Mouse (Mus musculus) hindbrain, embryonic 12.5 days (tissue): ENCODE measurements at regions not wholly inside any gene's neighbourhood (a gene's known extent, or its start where the extent isn't known, plus 50 kb on each side); places are given as distances from the start of the nearest gene placed in this dataset.

Experiments used
- ATAC-seq: fragments of 200-750 bp; cut with Nextera tagmentation; 2 replicates; pipeline ENCODE4 v1.8.0; 2017; ENCODE audit warnings: moderate TSS enrichment; ENCODE audit not compliant: low FRiP score
- H3K27ac ChIP-seq: fragments of 300-500 bp; sonication (generic); 2 replicates; pipeline ENCODE4 v1.5.1; 2016; ENCODE audit warnings: mild to moderate bottlenecking
- H3K27me3 ChIP-seq: fragments of 300-500 bp; sonication (generic); 2 replicates; pipeline ENCODE4 v1.6.1; 2016; ENCODE audit warnings: mild to moderate bottlenecking
- H3K36me3 ChIP-seq: fragments of 300-500 bp; sonication (generic); 2 replicates; pipeline ENCODE4 v1.6.1; 2016; ENCODE audit warnings: mild to moderate bottlenecking
- H3K4me1 ChIP-seq: fragments of 300-500 bp; sonication (generic); 2 replicates; pipeline ENCODE4 v1.6.1; 2016
- H3K4me2 ChIP-seq: fragments of 300-500 bp; sonication (generic); replicated peaks from 2 replicates; pipeline ENCODE4 v1.6.1; 2016; ENCODE audit warnings: mild to moderate bottlenecking
- H3K4me3 ChIP-seq: fragments of 300-500 bp; sonication (generic); 2 replicates; pipeline ENCODE4 v1.5.1; 2016; ENCODE audit warnings: mild to moderate bottlenecking
- H3K9ac ChIP-seq: fragments of 300-500 bp; sonication (generic); 2 replicates; pipeline ENCODE4 v1.6.1; 2016; ENCODE audit warnings: mild to moderate bottlenecking, moderate library complexity
- H3K9me3 ChIP-seq: fragments of 300-500 bp; sonication (generic); replicated peaks from 2 replicates; pipeline ENCODE4 v1.6.1; 2016; ENCODE audit warnings: mild to moderate bottlenecking
- WGBS: fragments of 180-500 bp; shearing (Covaris S2); methylation state at CpG from one replicate; pipeline ENCODE4 v1.1.7; 2016; 5-methylcytosine and 5-hydroxymethylcytosine counted together

- Histone ChIP-seq H3K36me3 (no peaks in the 10 kb centered on the region), H3K9me3 (no peaks in the 10 kb centered on the region), H3K4me2 (no peak overlapping the region), H3K4me3 (no peak overlapping the region), H3K27me3 (no peaks in the 10 kb centered on the region), H3K9ac (no peak overlapping the region), H3K4me1 (no peaks in the 10 kb centered on the region), H3K27ac (no peak overlapping the region)
- no peak for ATAC-seq
- WGBS = 10% methylated on average over 3 of the region's 3 CpGs
Observed at GRCm38 (mm10) chr8:80251595-80251994, 193.8 kb upstream of the Hhip start.

GRCm38 (mm10) chr8:80250305-80251161 is 192.7 kb upstream of the Hhip start:
- Histone ChIP-seq H3K9ac (no peak overlapping the region), H3K9me3 (no peaks in the 10 kb centered on the region), H3K36me3 (no peaks in the 10 kb centered on the region), H3K4me2 (no peak overlapping the region), H3K4me1 (no peaks in the 10 kb centered on the region), H3K27ac (no peak overlapping the region), H3K27me3 (no peaks in the 10 kb centered on the region), H3K4me3 (no peak overlapping the region)
- 82% methylated on average over 7 of the region's 7 CpGs for WGBS
- ATAC-seq = no peak

GRCm38 (mm10) chr8:80249762-80250161 is 192.0 kb upstream of the Hhip start:
- Histone ChIP-seq H3K27me3 (no peaks in the 10 kb centered on the region), H3K4me1 (no peaks in the 10 kb centered on the region), H3K9ac (no peak overlapping the region), H3K27ac (no peak overlapping the region), H3K4me2 (no peak overlapping the region), H3K36me3 (no peaks in the 10 kb centered on the region), H3K9me3 (no peaks in the 10 kb centered on the region), H3K4me3 (no peak overlapping the region)
- 65% methylated on average over 2 of the region's 2 CpGs for WGBS
- no peak for ATAC-seq

GRCm38 (mm10) chr8:80239879-80240278 is 182.1 kb upstream of the Hhip start:
- Histone ChIP-seq H3K27me3 (no peaks in the 10 kb centered on the region), H3K4me3 (no peak overlapping the region), H3K4me2 (no peak overlapping the region), H3K9ac (no peak overlapping the region), H3K4me1 (no peaks in the 10 kb centered on the region), H3K27ac (no peak overlapping the region), H3K36me3 (no peaks in the 10 kb centered on the region), H3K9me3 (no peaks in the 10 kb centered on the region)
- no peak for ATAC-seq
- WGBS = 96% methylated on average over 4 of the region's 4 CpGs

- H3K9ac ChIP-seq = no peak overlapping the region
- no peak for ATAC-seq
- H3K27ac ChIP-seq = no peak overlapping the region
- no peaks in the 10 kb centered on the region for H3K36me3 ChIP-seq
- peaks cover under 1% of the 10 kb centered on the region for H3K4me1 ChIP-seq
- H3K9me3 ChIP-seq = no peaks in the 10 kb centered on the region
- 0 out of 2 replicates have a peak, but pooled peaks cover 3% of the 10 kb centered on the region for H3K27me3 ChIP-seq
- H3K4me3 ChIP-seq = no peak overlapping the region
- no peak overlapping the region for H3K4me2 ChIP-seq
- WGBS = 97% methylated on average over 1 of the region's 1 CpGs
Observed at GRCm38 (mm10) chr8:80210361-80210760, 152.6 kb upstream of the Hhip start.

- H3K36me3 ChIP-seq = no peaks in the 10 kb centered on the region
- no peak overlapping the region for H3K4me2 ChIP-seq
- no peak for ATAC-seq
- no peak overlapping the region for H3K9ac ChIP-seq
- H3K9me3 ChIP-seq = no peaks in the 10 kb centered on the region
- 0 out of 2 replicates have a peak, but pooled peaks cover 3% of the 10 kb centered on the region for H3K27me3 ChIP-seq
- peaks cover 13% of the 10 kb centered on the region for H3K4me1 ChIP-seq
- H3K4me3 ChIP-seq = no peak overlapping the region
- H3K27ac ChIP-seq = no peak overlapping the region
- 38% methylated on average over 15 of the region's 15 CpGs for WGBS
Observed at GRCm38 (mm10) chr8:80204678-80205654, 147.2 kb upstream of the Hhip start.

- H3K27me3 ChIP-seq = 0 out of 2 replicates have a peak, but pooled peaks cover 3% of the 10 kb centered on the region
- no peak overlapping the region for H3K4me3 ChIP-seq
- H3K9me3 ChIP-seq = no peaks in the 10 kb centered on the region
- no peak overlapping the region for H3K27ac ChIP-seq
- 32% methylated on average over 4 of the region's 4 CpGs for WGBS
- peak; percentile 73 for ATAC-seq
- no peak overlapping the region for H3K9ac ChIP-seq
- no peak overlapping the region for H3K4me2 ChIP-seq
- no peaks in the 10 kb centered on the region for H3K36me3 ChIP-seq
- H3K4me1 ChIP-seq = peaks cover 13% of the 10 kb centered on the region
Observed at GRCm38 (mm10) chr8:80203769-80204677, 146.2 kb upstream of the Hhip start.

- Histone ChIP-seq H3K9me3 (no peaks in the 10 kb centered on the region), H3K9ac (no peak overlapping the region), H3K4me2 (no peak overlapping the region), H3K4me1 (no peaks in the 10 kb centered on the region), H3K4me3 (no peak overlapping the region), H3K27ac (no peak overlapping the region), H3K36me3 (no peaks in the 10 kb centered on the region), H3K27me3 (no peaks in the 10 kb centered on the region)
- WGBS = 87% methylated on average over 4 of the region's 4 CpGs
- ATAC-seq = no peak
Observed at GRCm38 (mm10) chr8:80197680-80198079, 139.9 kb upstream of the Hhip start.

- H3K27me3 ChIP-seq = no peaks in the 10 kb centered on the region
- H3K4me1 ChIP-seq = no peaks in the 10 kb centered on the region
- no peak overlapping the region for H3K4me3 ChIP-seq
- 82% methylated on average over 4 of the region's 4 CpGs for WGBS
- no peaks in the 10 kb centered on the region for H3K36me3 ChIP-seq
- no peak overlapping the region for H3K27ac ChIP-seq
- H3K9ac ChIP-seq = no peak overlapping the region
- H3K9me3 ChIP-seq = no peaks in the 10 kb centered on the region
- H3K4me2 ChIP-seq = no peak overlapping the region
- no peak for ATAC-seq
Observed at GRCm38 (mm10) chr8:80190510-80190908, 132.7 kb upstream of the Hhip start.

GRCm38 (mm10) chr8:80189797-80190509 is 132.1 kb upstream of the Hhip start:
- Histone ChIP-seq H3K27ac (no peak overlapping the region), H3K4me2 (no peak overlapping the region), H3K9me3 (no peaks in the 10 kb centered on the region), H3K4me1 (no peaks in the 10 kb centered on the region), H3K27me3 (no peaks in the 10 kb centered on the region), H3K9ac (no peak overlapping the region), H3K36me3 (no peaks in the 10 kb centered on the region), H3K4me3 (no peak overlapping the region)
- no peak for ATAC-seq
- WGBS = 85% methylated on average over 10 of the region's 10 CpGs

GRCm38 (mm10) chr8:80185286-80185685 is 127.5 kb upstream of the Hhip start:
- H3K4me1 ChIP-seq = no peaks in the 10 kb centered on the region
- H3K9ac ChIP-seq = no peak overlapping the region
- H3K4me2 ChIP-seq = no peak overlapping the region
- no peaks in the 10 kb centered on the region for H3K27me3 ChIP-seq
- H3K27ac ChIP-seq = no peak overlapping the region
- no peak for ATAC-seq
- H3K9me3 ChIP-seq = no peaks in the 10 kb centered on the region
- H3K36me3 ChIP-seq = no peaks in the 10 kb centered on the region
- no peak overlapping the region for H3K4me3 ChIP-seq
- 51% methylated on average over 4 of the region's 4 CpGs for WGBS
